Mouse (Mus musculus) splenic B cell, adult 2 months (primary cell): Measurements from ENCODE around the gene Efcab2.

Source experiments
- DNase-seq: peaks from one replicate; pipeline ENCODE4 v3.0.0-alpha.2; 2011; ENCODE audit warnings: low read depth, low spot score
- H3K27me3 ChIP-seq: 2 replicates; pipeline ENCODE4 v1.6.1; 2012; ENCODE audit warnings: mild to moderate bottlenecking, low read length, moderate library complexity, mixed read lengths; ENCODE audit not compliant: control insufficient read depth, poor library complexity, insufficient read depth, severe bottlenecking
- H3K36me3 ChIP-seq: 2 replicates; pipeline ENCODE4 v1.6.1; 2012; ENCODE audit warnings: mild to moderate bottlenecking, low read length, moderate library complexity, mixed read lengths; ENCODE audit not compliant: control insufficient read depth, poor library complexity, insufficient read depth, severe bottlenecking

Gene Efcab2

GRCm38 (mm10) chr1:178527547-178528361 is 121.9 kb downstream of the Efcab2 start:
- no peak for DNase-seq
- no peaks in the 10 kb centered on the region for H3K36me3 ChIP-seq
- no peaks in the 10 kb centered on the region; the same call in 1 of the 2 replicates for H3K27me3 ChIP-seq

GRCm38 (mm10) chr1:178528431-178529351 is 122.8 kb downstream of the Efcab2 start, which contains the start of gene Kif26b:
Gene Kif26b, plus strand, starts transcription at chr1:178529125.
- no peaks in the 10 kb centered on the region; the same call in 1 of the 2 replicates for H3K27me3 ChIP-seq
- peak; percentile 16 for DNase-seq
- no peaks in the 10 kb centered on the region for H3K36me3 ChIP-seq

DNA sequence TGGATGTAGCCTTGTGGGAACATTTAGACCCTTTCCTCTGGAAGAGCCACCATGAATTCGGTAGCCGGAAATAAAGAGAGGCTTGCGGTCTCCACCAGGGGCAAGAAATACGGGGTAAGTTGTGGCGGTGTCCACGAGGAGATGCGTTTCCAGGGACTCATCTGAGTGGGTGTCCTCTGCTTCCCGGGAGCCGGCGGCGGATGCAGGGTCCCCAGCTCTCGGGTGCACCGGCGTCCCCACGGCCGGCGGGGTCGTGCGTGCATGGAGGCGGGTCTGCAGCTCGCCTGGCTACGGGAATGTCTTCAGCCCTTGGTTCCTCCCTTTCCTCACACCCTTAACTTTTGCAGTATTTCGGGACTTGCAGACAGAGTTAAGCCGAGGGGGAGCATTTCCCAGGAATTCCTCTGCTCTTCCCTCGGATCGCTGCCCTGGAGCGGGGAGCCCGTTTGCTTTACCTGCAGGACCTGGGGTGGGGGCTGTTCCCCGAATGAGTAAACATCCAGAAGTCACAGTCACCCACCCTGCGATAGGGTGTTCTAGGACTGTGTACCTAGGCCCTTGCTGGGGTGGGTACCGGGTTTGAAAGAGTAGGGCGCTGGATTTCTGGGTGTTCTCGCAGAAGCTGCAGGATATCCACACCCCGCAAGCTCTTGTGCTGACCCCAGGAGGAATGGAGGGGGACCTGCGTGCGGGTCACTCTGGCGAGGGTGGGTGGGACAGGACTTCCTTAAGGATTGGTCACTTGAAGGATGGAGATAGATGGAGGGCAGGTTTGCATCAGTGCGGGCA is 123.8 kb downstream of the Efcab2 start:
- no peak for DNase-seq
- Histone ChIP-seq H3K36me3 (no peaks in the 10 kb centered on the region), H3K27me3 (no peaks in the 10 kb centered on the region; the same call in 1 of the 2 replicates)

GRCm38 (mm10) chr1:178530301-178531078 is 124.6 kb downstream of the Efcab2 start:
- DNase-seq, result peak; percentile 36
- no peaks in the 10 kb centered on the region; the same call in 1 of the 2 replicates for H3K27me3 ChIP-seq
- H3K36me3 ChIP-seq, result no peaks in the 10 kb centered on the region
